Mouse (Mus musculus) liver, embryonic 14.5 days (tissue): Measurements from ENCODE around the gene Mpnd. TPM values are rescaled to one million over a fixed set of nuclear protein-coding genes. Genes with fewer than 3 reads are reported as not detected.
A peak's percentile ranks its signal among the peaks of the same experiment; 100 is the strongest.

Experiments
- ATAC-seq: fragments of 200-750 bp; cut with Nextera tagmentation; 2 replicates; pipeline ENCODE4 v1.8.0; 2017; ENCODE audit warnings: moderate number of reproducible peaks, mild to moderate bottlenecking, moderate library complexity; ENCODE audit not compliant: insufficient read depth
- DNase-seq, 3 experiments: peaks; one replicate each; pipeline ENCODE4 v3.0.0-alpha.2; 2012 to 2013; ENCODE audit warnings: low read depth in 3 of 3, low spot score in 3 of 3
- H3K27ac ChIP-seq: fragments of 300-500 bp; sonication (generic); 2 replicates; pipeline ENCODE4 v1.5.1; 2014; ENCODE audit warnings: moderate library complexity, mild to moderate bottlenecking, control low read depth, inconsistent platforms
- H3K27me3 ChIP-seq: fragments of 300-500 bp; sonication (generic); 2 replicates; pipeline ENCODE4 v1.6.1; 2014; ENCODE audit warnings: mild to moderate bottlenecking, low read length, moderate library complexity; ENCODE audit not compliant: control insufficient read depth, insufficient read depth
- H3K36me3 ChIP-seq: fragments of 300-500 bp; sonication (generic); replicated peaks from 2 replicates; pipeline ENCODE4 v1.6.1; 2014; ENCODE audit warnings: low read depth; ENCODE audit not compliant: control insufficient read depth, insufficient read depth
- H3K4me1 ChIP-seq, 2 experiments: fragments of 200-500 bp in 1 of 2; fragments of 300-500 bp in 1 of 2; sonication (generic) in 1 of 2; replicated peaks; 2 replicates each; pipeline ENCODE4 v1.6.1; 2012 to 2014; ENCODE audit warnings: antibody characterized with exemption in 1 of 2, inconsistent platforms in 1 of 2, low read length in 1 of 2; ENCODE audit not compliant: control insufficient read depth in 2 of 2, insufficient read depth in 2 of 2
- H3K4me2 ChIP-seq: fragments of 300-500 bp; sonication (generic); 2 replicates; pipeline ENCODE4 v1.6.1; 2014; ENCODE audit warnings: low read depth, mild to moderate bottlenecking, control low read depth, moderate library complexity
- H3K4me3 ChIP-seq, 2 experiments: fragments of 200-500 bp in 1 of 2; fragments of 300-500 bp in 1 of 2; sonication (generic) in 1 of 2; 2 replicates each; pipeline ENCODE4 v1.5.1; 2012 to 2014; ENCODE audit warnings: low read depth in 2 of 2, low read length in 2 of 2, mild to moderate bottlenecking in 2 of 2, control low read depth in 1 of 2, inconsistent platforms in 1 of 2, moderate library complexity in 1 of 2; ENCODE audit not compliant: insufficient read depth in 1 of 2
- H3K9ac ChIP-seq: fragments of 300-500 bp; sonication (generic); replicated peaks from 2 replicates; pipeline ENCODE4 v1.6.1; 2014; ENCODE audit warnings: mild to moderate bottlenecking, control low read depth, moderate library complexity
- H3K9me3 ChIP-seq: fragments of 300-500 bp; sonication (generic); 2 replicates; pipeline ENCODE4 v1.6.1; 2016; ENCODE audit warnings: low read length, mixed read lengths; ENCODE audit not compliant: control insufficient read depth
- CTCF ChIP-seq: IDR thresholded peaks from 2 replicates; pipeline ENCODE4 v1.5.1; 2016; ENCODE audit warnings: antibody characterized with exemption, low read depth, control low read depth
- EP300 ChIP-seq: IDR thresholded peaks from 2 replicates; pipeline ENCODE4 v1.6.1; 2016; ENCODE audit warnings: antibody characterized with exemption, low read depth
- WGBS: fragments of 180-500 bp; shearing (Covaris S2); extraction: QIAGEN DNeasy Blood & Tissue Kit; methylation state at CpG from one replicate; pipeline ENCODE4 v1.1.7; 2014; ENCODE audit not compliant: insufficient replicate concordance; 5-methylcytosine and 5-hydroxymethylcytosine counted together
- polyA plus RNA-seq, 2 experiments: library from polyadenylated mRNA; depleted of rRNA in 1 of 2; stranded (reverse) in 1 of 2; unstranded in 1 of 2; fragments of >200 nt; fragmentation: Nextera tagmentation in 1 of 2; extraction: Ambion mirVana in 1 of 2; gene quantifications; 2 replicates each; pipeline versions ENCODE4 v1.2.1 to v1.2.3; 2012 to 2014

The Mpnd gene
- polyA plus RNA-seq (2012; rRNA removed) (15.7 TPM in 2 replicates), polyA plus RNA-seq (2014; fragmentation: Nextera tagmentation; extraction: Ambion mirVana) (12.9 and 14.8 TPM in 2 replicates)

- 26% methylated on average over 13 of the region's 13 CpGs for WGBS
- peak within 1 kb of the TSS; percentile 20; the same call in 1 of the 2 replicates for H3K4me2 ChIP-seq
- TF ChIP-seq CTCF (no peak), EP300 (no peak)
- H3K9ac ChIP-seq: no peak within 1 kb of the TSS
- no peaks in the 10 kb centered on the region for H3K9me3 ChIP-seq
- peaks cover 0 to 18% of the 10 kb centered on the region in 2 experiments; a peak in 3 of 4 replicates for H3K4me1 ChIP-seq
- H3K27ac ChIP-seq: no peak within 1 kb of the TSS
- H3K36me3 ChIP-seq: no peaks in the 10 kb centered on the region
- H3K27me3 ChIP-seq: no peaks in the 10 kb centered on the region
- ATAC-seq (no peak), DNase-seq (peak; percentile 72 to 77 (median 73))
- no peak within 1 kb of the TSS for H3K4me3 ChIP-seq
These were observed at the start of gene Mpnd, which contains the start of gene Stap2 for GRCm38 (mm10) chr17:56005415-56006061. Gene Mpnd (plus strand): TSS chr17:56005711. Gene Stap2 (minus strand): TSS chr17:56005584.

- Histone ChIP-seq H3K27me3 (no peaks in the 10 kb centered on the region), H3K4me1 (peaks cover 6 to 20% of the 10 kb centered on the region in 2 experiments), H3K9me3 (no peaks in the 10 kb centered on the region), H3K4me2 (peak overlapping the region; percentile 59), H3K9ac (no peak overlapping the region), H3K36me3 (no peaks in the 10 kb centered on the region; the same call in 1 of the 2 replicates), H3K4me3 (peak overlapping the region; percentile 45 to 50), H3K27ac (no peak overlapping the region)
- ATAC-seq (no peak), DNase-seq (peak; percentile 50 to 73 (median 59))
- TF ChIP-seq CTCF (no peak), EP300 (no peak)
- 2% methylated on average over 26 of the region's 26 CpGs for WGBS
These were observed 49.4 kb upstream of the Mpnd start for GRCm38 (mm10) chr17:55956129-55956528.

- ATAC-seq: no peak
- 46% methylated on average over 6 of the region's 6 CpGs for WGBS
- H3K27me3 ChIP-seq: no peaks in the 10 kb centered on the region
- DNase-seq: no peak
- TF ChIP-seq CTCF (no peak), EP300 (no peak)
- H3K36me3 ChIP-seq: no peaks in the 10 kb centered on the region; the same call in 1 of the 2 replicates
- H3K4me1 ChIP-seq: peaks cover 6 to 20% of the 10 kb centered on the region in 2 experiments
- no peak overlapping the region for H3K27ac ChIP-seq
- H3K4me3 ChIP-seq: peak overlapping the region; percentile 45 to 50; a peak in 3 of 4 replicates
- no peaks in the 10 kb centered on the region for H3K9me3 ChIP-seq
- peak overlapping the region; percentile 59 for H3K4me2 ChIP-seq
- H3K9ac ChIP-seq: no peak overlapping the region
These were observed 48.9 kb upstream of the Mpnd start for GRCm38 (mm10) chr17:55956591-55956990.

GRCm38 (mm10) chr17:55957168-55957567, 48.3 kb upstream of the Mpnd start:
- WGBS: 20% methylated on average over 9 of the region's 9 CpGs
- no peaks in the 10 kb centered on the region; the same call in none of the 2 replicates for H3K36me3 ChIP-seq
- TF ChIP-seq CTCF (peak; percentile 94), EP300 (no peak)
- H3K4me1 ChIP-seq: peaks cover 6 to 20% of the 10 kb centered on the region in 2 experiments
- H3K9me3 ChIP-seq: no peaks in the 10 kb centered on the region
- no peak overlapping the region for H3K4me3 ChIP-seq
- ATAC-seq: no peak
- H3K27me3 ChIP-seq: no peaks in the 10 kb centered on the region
- H3K4me2 ChIP-seq: no peak overlapping the region
- DNase-seq: peak; percentile 50 to 58 (median 52)
- H3K9ac ChIP-seq: no peak overlapping the region
- no peak overlapping the region for H3K27ac ChIP-seq

GRCm38 (mm10) chr17:55957726-55958583, 47.6 kb upstream of the Mpnd start:
- no peaks in the 10 kb centered on the region; the same call in none of the 2 replicates for H3K36me3 ChIP-seq
- H3K9me3 ChIP-seq: no peaks in the 10 kb centered on the region
- H3K4me1 ChIP-seq: peaks cover 6 to 20% of the 10 kb centered on the region in 2 experiments
- peak overlapping the region; percentile 78 to 90 for H3K4me3 ChIP-seq
- DNase-seq (no peak), ATAC-seq (no peak)
- H3K27ac ChIP-seq: peak overlapping the region; percentile 85; the same call in 1 of the 2 replicates
- H3K4me2 ChIP-seq: peak overlapping the region; percentile 73
- no peak for TF ChIP-seq EP300
- TF ChIP-seq CTCF: no peak
- WGBS: 66% methylated on average over 13 of the region's 13 CpGs
- peak overlapping the region; percentile 71 for H3K9ac ChIP-seq
- H3K27me3 ChIP-seq: no peaks in the 10 kb centered on the region
